Mouse (Mus musculus) small intestine, adult 2 months (tissue): ENCODE measurements around the gene Ifna12.

Experiments
- CTCF ChIP-seq: fragments of 200-500 bp; IDR thresholded peaks from 2 replicates; pipeline ENCODE4 v1.5.1; 2012; ENCODE audit warnings: low read depth, mild to moderate bottlenecking, control low read depth, inconsistent platforms, low read length, moderate library complexity, mixed read lengths; ENCODE audit not compliant: insufficient replicate concordance, insufficient read length; ENCODE audit errors: extremely low read depth
- POLR2A ChIP-seq: fragments of 200-500 bp; IDR thresholded peaks from 2 replicates; pipeline ENCODE4 v1.6.1; 2012; ENCODE audit warnings: low read depth, mild to moderate bottlenecking, control low read depth, inconsistent platforms, low read length, moderate library complexity

DNA sequence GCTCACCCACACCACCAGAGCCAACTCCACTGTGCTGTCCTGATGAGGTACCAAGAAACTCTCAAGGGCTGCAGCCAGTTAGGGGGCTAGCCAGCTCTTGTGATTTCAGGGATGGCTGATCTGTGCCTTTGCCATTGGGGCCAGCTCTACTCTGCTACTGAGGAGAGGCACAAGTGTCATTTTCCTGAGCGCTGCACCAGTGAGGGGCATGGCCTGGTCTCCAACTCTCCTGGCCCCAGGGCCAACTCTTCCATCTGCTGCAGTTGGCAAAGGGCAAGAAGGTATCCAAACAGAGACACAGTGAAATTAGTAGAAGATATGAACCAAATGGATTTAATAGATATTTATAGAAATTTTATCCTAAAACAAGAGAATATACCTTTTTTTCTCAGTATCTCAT lies 41.4 kb downstream of the Ifna12 start:
- TF ChIP-seq CTCF (no peak), POLR2A (no peak)
